Mouse (Mus musculus): Measurements from ENCODE around the gene Necap1. TPM values are rescaled to one million over a fixed set of nuclear protein-coding genes. Genes with fewer than 3 reads are reported as not detected.

The Necap1 gene
- polyA plus RNA-seq, 1 experiment from 2014 or later = 60.4 TPM

GRCm38 (mm10) chr6:122874720-122875389 lies 581 bp downstream of the Necap1 start:
- ATAC-seq (ENCODE audit: low read depth) = peak; percentile 73
- Histone ChIP-seq H3K4me2 (ENCODE audit: low read depth, low read length) (peak overlapping the region; percentile 61), H3K27me3 (replicated peaks; ENCODE audit: control insufficient read depth, insufficient read depth, low read length) (no peaks in the 10 kb centered on the region), H3K4me1 (ENCODE audit: control insufficient read depth, insufficient read depth, low read length) (no peaks in the 10 kb centered on the region; the same call in 1 of the 2 replicates), H3K9me3 (ENCODE audit: control insufficient read depth, low read length) (no peaks in the 10 kb centered on the region), H3K27ac (replicated peaks; ENCODE audit: low read depth, low read length) (peak overlapping the region; percentile 91), H3K4me3 (ENCODE audit: low read depth, low read length) (peak overlapping the region; percentile 92), H3K36me3 (ENCODE audit: control insufficient read depth, insufficient read depth, low read length) (peaks cover 25% of the 10 kb centered on the region), H3K9ac (ENCODE audit: low read depth, low read length) (peak overlapping the region; percentile 90)
- under 1% methylated on average over 28 of the region's 31 CpGs for WGBS
- DNase-seq (ENCODE audit: low spot score) = peak; percentile 62

GRCm38 (mm10) chr6:122879141-122879735 lies 5.0 kb downstream of the Necap1 start:
- H3K27me3 ChIP-seq (replicated peaks; ENCODE audit: control insufficient read depth, insufficient read depth, low read length) = no peaks in the 10 kb centered on the region
- no peak overlapping the region for H3K4me2 ChIP-seq (ENCODE audit: low read depth, low read length)
- 95% methylated on average over 7 of the region's 7 CpGs for WGBS
- no peak overlapping the region for H3K27ac ChIP-seq (replicated peaks; ENCODE audit: low read depth, low read length)
- DNase-seq (ENCODE audit: low spot score) (no peak), ATAC-seq (ENCODE audit: low read depth) (no peak)
- no peaks in the 10 kb centered on the region; the same call in 1 of the 2 replicates for H3K4me1 ChIP-seq (ENCODE audit: control insufficient read depth, insufficient read depth, low read length)
- H3K36me3 ChIP-seq (ENCODE audit: control insufficient read depth, insufficient read depth, low read length) = peaks cover 67% of the 10 kb centered on the region
- H3K9ac ChIP-seq (ENCODE audit: low read depth, low read length) = no peak overlapping the region
- H3K4me3 ChIP-seq (ENCODE audit: low read depth, low read length) = no peak overlapping the region
- H3K9me3 ChIP-seq (ENCODE audit: control insufficient read depth, low read length) = no peaks in the 10 kb centered on the region

- Histone ChIP-seq H3K36me3 (ENCODE audit: control insufficient read depth, insufficient read depth, low read length) (peaks cover 74% of the 10 kb centered on the region), H3K27ac (replicated peaks; ENCODE audit: low read depth, low read length) (no peak overlapping the region), H3K9me3 (ENCODE audit: control insufficient read depth, low read length) (no peaks in the 10 kb centered on the region), H3K27me3 (replicated peaks; ENCODE audit: control insufficient read depth, insufficient read depth, low read length) (no peaks in the 10 kb centered on the region), H3K4me1 (ENCODE audit: control insufficient read depth, insufficient read depth, low read length) (no peaks in the 10 kb centered on the region; the same call in 1 of the 2 replicates), H3K4me2 (ENCODE audit: low read depth, low read length) (no peak overlapping the region), H3K9ac (ENCODE audit: low read depth, low read length) (no peak overlapping the region), H3K4me3 (ENCODE audit: low read depth, low read length) (no peak overlapping the region)
- no peak for ATAC-seq (ENCODE audit: low read depth)
- 88% methylated on average over 7 of the region's 7 CpGs for WGBS
- no peak for DNase-seq (ENCODE audit: low spot score)
These were observed 5.7 kb downstream of the Necap1 start for GRCm38 (mm10) chr6:122879781-122880505.

GRCm38 (mm10) chr6:122881287-122881686 lies 7.0 kb downstream of the Necap1 start:
- Histone ChIP-seq H3K4me1 (ENCODE audit: control insufficient read depth, insufficient read depth, low read length) (no peaks in the 10 kb centered on the region), H3K9ac (ENCODE audit: low read depth, low read length) (no peak overlapping the region), H3K27ac (replicated peaks; ENCODE audit: low read depth, low read length) (no peak overlapping the region), H3K4me2 (ENCODE audit: low read depth, low read length) (no peak overlapping the region), H3K36me3 (ENCODE audit: control insufficient read depth, insufficient read depth, low read length) (peaks cover 85% of the 10 kb centered on the region), H3K9me3 (ENCODE audit: control insufficient read depth, low read length) (no peaks in the 10 kb centered on the region), H3K4me3 (ENCODE audit: low read depth, low read length) (no peak overlapping the region), H3K27me3 (replicated peaks; ENCODE audit: control insufficient read depth, insufficient read depth, low read length) (no peaks in the 10 kb centered on the region)
- ATAC-seq (ENCODE audit: low read depth) = no peak
- DNase-seq (ENCODE audit: low spot score) = no peak
- WGBS = 94% methylated on average over 12 of the region's 12 CpGs

- Histone ChIP-seq H3K27ac (replicated peaks; ENCODE audit: low read depth, low read length) (no peak overlapping the region), H3K9ac (ENCODE audit: low read depth, low read length) (no peak overlapping the region), H3K9me3 (ENCODE audit: control insufficient read depth, low read length) (no peaks in the 10 kb centered on the region), H3K4me3 (ENCODE audit: low read depth, low read length) (no peak overlapping the region), H3K27me3 (replicated peaks; ENCODE audit: control insufficient read depth, insufficient read depth, low read length) (no peaks in the 10 kb centered on the region), H3K4me1 (ENCODE audit: control insufficient read depth, insufficient read depth, low read length) (no peaks in the 10 kb centered on the region), H3K4me2 (ENCODE audit: low read depth, low read length) (no peak overlapping the region), H3K36me3 (ENCODE audit: control insufficient read depth, insufficient read depth, low read length) (peaks cover 91% of the 10 kb centered on the region)
- DNase-seq (ENCODE audit: low spot score) (no peak), ATAC-seq (ENCODE audit: low read depth) (no peak)
- WGBS = 89% methylated on average over 9 of the region's 9 CpGs
These were observed 9.3 kb downstream of the Necap1 start for GRCm38 (mm10) chr6:122883603-122884002.

- DNase-seq (ENCODE audit: low spot score) = no peak
- Histone ChIP-seq H3K27me3 (replicated peaks; ENCODE audit: control insufficient read depth, insufficient read depth, low read length) (no peaks in the 10 kb centered on the region), H3K36me3 (ENCODE audit: control insufficient read depth, insufficient read depth, low read length) (peaks cover 68% of the 10 kb centered on the region), H3K4me1 (ENCODE audit: control insufficient read depth, insufficient read depth, low read length) (no peaks in the 10 kb centered on the region), H3K4me3 (ENCODE audit: low read depth, low read length) (no peak overlapping the region), H3K9ac (ENCODE audit: low read depth, low read length) (no peak overlapping the region), H3K27ac (replicated peaks; ENCODE audit: low read depth, low read length) (no peak overlapping the region), H3K4me2 (ENCODE audit: low read depth, low read length) (no peak overlapping the region), H3K9me3 (ENCODE audit: control insufficient read depth, low read length) (no peaks in the 10 kb centered on the region)
- WGBS = 97% methylated on average over 2 of the region's 2 CpGs
- ATAC-seq (ENCODE audit: low read depth) = no peak
These were observed 15.3 kb downstream of the Necap1 start for GRCm38 (mm10) chr6:122889599-122889998.

- ATAC-seq (ENCODE audit: low read depth) (no peak), DNase-seq (ENCODE audit: low spot score) (peak; percentile 67)
- peaks cover 45% of the 10 kb centered on the region for H3K36me3 ChIP-seq (ENCODE audit: control insufficient read depth, insufficient read depth, low read length)
- no peaks in the 10 kb centered on the region for H3K4me1 ChIP-seq (ENCODE audit: control insufficient read depth, insufficient read depth, low read length)
- no peak overlapping the region for H3K9ac ChIP-seq (ENCODE audit: low read depth, low read length)
- WGBS = 8% methylated on average over 2 of the region's 2 CpGs
- no peaks in the 10 kb centered on the region for H3K9me3 ChIP-seq (ENCODE audit: control insufficient read depth, low read length)
- no peak overlapping the region for H3K27ac ChIP-seq (replicated peaks; ENCODE audit: low read depth, low read length)
- no peaks in the 10 kb centered on the region for H3K27me3 ChIP-seq (replicated peaks; ENCODE audit: control insufficient read depth, insufficient read depth, low read length)
- no peak overlapping the region for H3K4me2 ChIP-seq (ENCODE audit: low read depth, low read length)
- H3K4me3 ChIP-seq (ENCODE audit: low read depth, low read length) = no peak overlapping the region
These were observed 18.3 kb downstream of the Necap1 start for GRCm38 (mm10) chr6:122892442-122893049.

- no peak for ATAC-seq (ENCODE audit: low read depth)
- WGBS = 69% methylated on average over 4 of the region's 4 CpGs
These were observed 45.6 kb downstream of the Necap1 start for GRCm38 (mm10) chr6:122919922-122920321.

More at GRCm38 (mm10) chr6:122919922-122920321, 45.6 kb downstream of the Necap1 start:
- Histone ChIP-seq H3K4me3 (ENCODE audit: low read depth, low read length) (no peak overlapping the region), H3K27ac (replicated peaks; ENCODE audit: low read depth, low read length) (no peak overlapping the region), H3K9me3 (ENCODE audit: control insufficient read depth, low read length) (no peaks in the 10 kb centered on the region), H3K4me1 (ENCODE audit: control insufficient read depth, insufficient read depth, low read length) (no peaks in the 10 kb centered on the region), H3K36me3 (ENCODE audit: control insufficient read depth, insufficient read depth, low read length) (no peaks in the 10 kb centered on the region), H3K9ac (ENCODE audit: low read depth, low read length) (no peak overlapping the region), H3K27me3 (replicated peaks; ENCODE audit: control insufficient read depth, insufficient read depth, low read length) (no peaks in the 10 kb centered on the region), H3K4me2 (ENCODE audit: low read depth, low read length) (no peak overlapping the region)
- DNase-seq (ENCODE audit: low spot score) = no peak

Data from embryonic facial prominence, embryonic 14.5 days (tissue).